Mouse (Mus musculus) frontal cortex, postnatal 10 days (tissue): ENCODE measurements around the gene Mzt1.

Source experiments
- DNase-seq, 2 experiments: peaks; one replicate each; pipeline ENCODE4 v3.0.0; 2022; ENCODE audit warnings: low spot score in 2 of 2, mixed read lengths in 1 of 2

Mzt1 gene

DNA sequence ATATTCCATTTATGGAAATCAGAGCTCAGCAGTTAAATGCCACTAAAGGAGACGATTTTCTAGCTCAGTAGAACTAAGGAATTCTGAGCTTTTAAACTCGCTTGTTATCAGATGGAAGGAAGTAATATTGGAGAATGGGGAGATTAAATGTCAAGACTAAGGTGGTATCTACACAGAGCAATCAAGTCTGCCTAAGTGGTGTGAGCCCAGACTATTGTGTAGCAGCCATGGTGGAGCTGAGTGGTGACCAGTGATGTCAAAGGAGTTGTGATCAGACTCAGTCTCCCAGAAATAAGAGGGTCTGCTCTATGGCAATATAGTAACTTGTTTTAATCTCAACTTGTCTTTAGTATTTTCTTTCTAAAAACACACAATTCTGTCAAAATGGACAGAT is 35.0 kb downstream of the Mzt1 start:
- DNase-seq: no peak

DNA sequence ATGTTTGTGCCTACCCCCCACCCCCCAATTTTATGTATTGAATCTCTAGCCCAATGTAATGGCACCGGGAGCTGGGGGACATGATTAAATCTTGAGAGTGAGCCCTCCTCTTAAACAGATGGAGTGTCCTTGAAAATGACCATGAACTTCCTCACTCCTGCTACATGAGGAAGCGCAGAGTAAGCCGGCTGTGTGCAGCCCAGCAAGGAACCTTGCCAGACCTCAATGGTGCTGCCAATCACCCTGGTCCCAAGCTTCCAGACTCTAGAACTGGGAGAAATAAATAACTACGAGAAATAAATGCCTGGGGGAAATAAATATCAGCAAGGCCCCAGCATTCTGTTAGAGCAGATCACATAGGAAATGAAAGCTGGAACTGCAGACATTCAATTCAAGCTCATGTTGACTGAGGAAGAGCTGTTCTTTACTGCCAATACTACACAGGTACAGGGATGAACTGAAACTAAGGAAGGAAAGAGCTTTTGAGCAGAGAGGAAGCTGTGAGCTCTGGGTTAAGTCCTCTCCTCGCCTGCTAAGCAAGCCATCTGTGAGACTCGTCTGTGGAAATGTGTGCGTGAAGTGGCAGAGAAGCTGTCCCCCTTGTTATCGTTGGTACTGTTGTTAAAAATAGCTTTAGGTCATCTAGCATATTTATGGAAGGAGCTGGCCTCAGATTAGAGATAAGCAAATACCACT is 35.6 kb downstream of the Mzt1 start:
- DNase-seq: no peak

DNA sequence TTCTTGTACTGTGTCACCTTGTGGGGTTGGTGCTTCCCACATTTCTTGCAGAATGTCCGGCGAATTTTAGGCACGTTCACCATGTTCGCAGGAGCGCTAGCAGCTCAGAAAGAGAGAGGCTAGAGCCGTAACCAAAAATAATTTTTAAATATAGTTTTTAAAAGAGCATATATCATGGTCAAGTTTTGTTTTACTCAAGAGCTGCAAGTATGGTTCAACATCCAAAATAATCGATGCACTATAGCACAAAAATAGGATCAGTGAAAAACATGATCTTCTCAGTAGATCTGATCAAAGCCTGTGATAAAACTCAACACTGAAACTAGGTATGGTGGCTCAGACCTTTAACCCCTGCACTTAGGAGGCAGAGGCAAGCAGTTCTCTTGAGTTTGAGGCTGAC is 51.7 kb downstream of the Mzt1 start, which contains the start of gene Rpl36a-ps1:
Gene Rpl36a-ps1 (minus strand): TSS at position 101 of the 400 bp plus-strand sequence.
- no peak for DNase-seq

DNA sequence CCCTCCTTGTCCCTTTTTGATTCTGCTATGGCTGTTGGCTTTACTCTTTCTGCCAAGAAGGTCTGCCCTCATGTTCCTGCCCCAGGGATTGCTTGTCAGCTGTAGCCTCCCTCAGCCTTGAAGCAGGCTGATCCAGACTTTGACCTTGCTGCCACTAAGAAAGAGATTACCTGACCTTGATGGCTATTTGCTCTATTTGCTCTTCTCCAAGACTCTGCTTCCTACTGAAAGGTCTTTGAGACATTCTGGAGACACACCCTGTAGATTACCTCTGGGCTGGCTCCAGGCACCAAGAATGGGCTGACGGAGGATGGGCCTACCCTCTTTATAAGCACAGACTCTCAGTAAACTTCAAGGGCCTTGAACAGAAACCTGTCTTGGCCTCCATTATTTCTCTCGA is 53.5 kb downstream of the Mzt1 start:
- DNase-seq: no peak

DNA sequence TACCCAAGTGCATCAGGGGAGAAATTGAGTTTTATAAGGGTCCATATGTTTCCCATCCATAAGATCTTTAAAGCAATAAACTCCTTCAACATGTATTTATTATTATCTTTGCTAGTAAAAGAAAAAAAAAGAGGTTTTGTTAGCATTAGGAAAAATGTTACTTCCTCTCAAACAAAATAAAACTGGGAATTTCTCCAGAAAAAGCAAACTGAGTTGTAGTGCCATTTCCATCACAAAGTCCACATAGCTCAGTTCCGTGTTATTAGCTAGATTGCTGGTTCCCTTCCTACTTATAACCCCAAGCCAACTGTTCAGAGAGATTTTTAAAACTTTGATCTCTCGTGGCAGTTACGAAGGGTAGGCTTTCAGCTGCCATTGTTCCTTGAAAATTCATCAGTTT is 55.3 kb downstream of the Mzt1 start:
- no peak for DNase-seq

DNA sequence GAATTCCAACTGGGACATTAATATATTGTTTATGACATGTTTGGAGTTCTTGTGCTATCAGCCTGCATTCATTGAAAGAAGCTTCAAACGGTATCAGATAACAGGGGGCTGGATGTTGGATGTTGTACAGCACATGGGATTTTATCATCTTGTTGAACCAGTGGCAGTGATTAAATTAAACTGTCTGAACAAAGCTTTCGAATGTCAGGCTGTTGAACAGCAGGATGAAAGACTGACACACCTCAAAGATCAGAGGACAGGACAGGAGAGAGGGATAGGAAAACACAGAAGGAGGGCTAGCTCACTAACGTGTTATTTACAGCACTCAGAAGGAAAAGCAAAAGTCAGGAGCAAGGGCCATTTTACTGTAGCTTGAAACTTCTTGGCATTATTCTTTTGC is 56.1 kb downstream of the Mzt1 start:
- DNase-seq: no peak
